Mouse (Mus musculus): ENCODE measurements around the gene Slc25a34. TPM values are rescaled to one million over a fixed set of nuclear protein-coding genes. Genes with fewer than 3 reads are reported as not detected.

Gene Slc25a34
- polyA plus RNA-seq, 2 experiments, result 0.03 TPM; not detected in 1

DNA sequence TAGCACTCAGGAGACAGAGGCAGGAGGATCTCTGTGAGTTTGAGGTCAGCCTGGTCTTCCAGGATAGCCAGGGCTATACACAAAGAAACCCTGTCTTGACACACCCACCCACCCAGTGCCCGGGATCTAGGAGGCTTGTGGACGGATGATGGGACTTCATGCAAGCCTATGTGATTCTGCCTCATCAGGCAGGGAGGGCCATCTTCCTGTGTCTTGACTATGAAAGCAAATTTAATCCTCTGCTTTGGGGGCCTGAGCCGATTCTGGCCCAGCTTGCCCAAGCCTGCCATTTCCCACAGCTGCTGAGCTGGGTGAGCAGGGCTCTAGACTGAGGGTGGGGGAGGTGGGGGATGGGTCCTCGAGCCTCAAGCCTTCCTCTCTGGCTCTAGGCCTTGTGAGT lies 19.7 kb downstream of the Slc25a34 start:
- no peaks in the 10 kb centered on the region for H3K36me3 ChIP-seq (replicated peaks; ENCODE audit: control insufficient read depth, insufficient read depth, low read depth)
- no peak overlapping the region for H3K9ac ChIP-seq (replicated peaks)
- no peak overlapping the region for H3K4me2 ChIP-seq (ENCODE audit: low read depth)
- H3K4me3 ChIP-seq (ENCODE audit: insufficient read depth in 1 of 2, low read depth in 2 of 2, low read length in 2 of 2), result no peak overlapping the region
- ATAC-seq (ENCODE audit: insufficient read depth) (no peak), DNase-seq (ENCODE audit: low read depth in 3 of 3, low spot score in 3 of 3) (no peak)
- H3K9me3 ChIP-seq (ENCODE audit: control insufficient read depth, low read length), result no peaks in the 10 kb centered on the region
- H3K27ac ChIP-seq, result no peak overlapping the region
- TF ChIP-seq EP300 (IDR thresholded peaks at IDR 0.05; ENCODE audit: low read depth) (no peak), CTCF (IDR thresholded peaks at IDR 0.05; ENCODE audit: low read depth) (no peak)
- H3K27me3 ChIP-seq (ENCODE audit: control insufficient read depth, insufficient read depth, low read length), result peaks cover 17% of the 10 kb centered on the region
- no peaks in the 10 kb centered on the region for H3K4me1 ChIP-seq (replicated peaks; ENCODE audit: control insufficient read depth in 2 of 2, insufficient read depth in 2 of 2, low read length in 1 of 2)
- WGBS (ENCODE audit: insufficient replicate concordance), result 54% methylated on average over 4 of the region's 4 CpGs

DNA sequence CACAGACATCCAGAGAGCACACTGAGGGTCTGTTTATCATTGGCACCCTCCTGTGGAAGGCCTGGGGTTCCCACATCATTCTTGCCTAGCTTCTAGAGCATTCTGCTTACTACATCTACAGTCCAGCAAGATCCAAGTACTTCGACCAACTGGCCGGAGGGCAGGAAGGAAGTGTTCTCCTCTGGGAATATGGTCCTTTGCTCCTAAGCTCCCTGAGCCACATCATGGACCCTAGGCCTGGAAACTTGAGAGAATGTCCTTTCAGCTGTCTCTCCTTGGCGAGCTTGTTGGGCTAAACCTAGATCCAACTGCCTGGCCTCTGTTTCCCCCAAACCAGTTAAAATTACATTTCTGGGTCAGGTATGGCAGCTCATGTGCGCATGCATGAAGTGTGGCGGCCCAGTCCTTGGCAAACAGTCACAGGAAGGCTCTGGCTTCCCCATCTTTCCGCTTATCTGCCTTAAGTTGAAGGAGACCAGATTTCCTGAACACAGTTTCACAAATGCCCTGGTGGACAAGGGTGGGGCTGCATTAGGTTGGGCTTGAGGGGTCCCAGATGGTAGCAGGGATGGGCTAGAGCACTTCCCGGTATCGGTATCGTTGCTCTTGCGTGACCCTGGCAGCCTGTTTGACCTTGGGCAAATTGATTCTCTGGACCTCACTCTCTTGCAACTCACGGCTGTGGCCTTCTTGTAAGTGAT lies 20.9 kb downstream of the Slc25a34 start:
- no peak for TF ChIP-seq EP300 (IDR thresholded peaks at IDR 0.05; ENCODE audit: low read depth)
- TF ChIP-seq CTCF (IDR thresholded peaks at IDR 0.05; ENCODE audit: low read depth), result no peak
- DNase-seq (ENCODE audit: low read depth in 3 of 3, low spot score in 3 of 3) (no peak), ATAC-seq (ENCODE audit: insufficient read depth) (no peak)
- H3K27me3 ChIP-seq (ENCODE audit: control insufficient read depth, insufficient read depth, low read length), result peaks cover 29% of the 10 kb centered on the region
- no peaks in the 10 kb centered on the region for H3K36me3 ChIP-seq (replicated peaks; ENCODE audit: control insufficient read depth, insufficient read depth, low read depth)
- H3K4me2 ChIP-seq (ENCODE audit: low read depth), result no peak overlapping the region
- H3K9me3 ChIP-seq (ENCODE audit: control insufficient read depth, low read length), result no peaks in the 10 kb centered on the region
- H3K27ac ChIP-seq, result no peak overlapping the region
- 49% methylated on average over 11 of the region's 11 CpGs for WGBS (ENCODE audit: insufficient replicate concordance)
- H3K4me1 ChIP-seq (replicated peaks; ENCODE audit: control insufficient read depth in 2 of 2, insufficient read depth in 2 of 2, low read length in 1 of 2), result no peaks in the 10 kb centered on the region
- H3K4me3 ChIP-seq (ENCODE audit: insufficient read depth in 1 of 2, low read depth in 2 of 2, low read length in 2 of 2), result no peak overlapping the region
- no peak overlapping the region for H3K9ac ChIP-seq (replicated peaks)

DNA sequence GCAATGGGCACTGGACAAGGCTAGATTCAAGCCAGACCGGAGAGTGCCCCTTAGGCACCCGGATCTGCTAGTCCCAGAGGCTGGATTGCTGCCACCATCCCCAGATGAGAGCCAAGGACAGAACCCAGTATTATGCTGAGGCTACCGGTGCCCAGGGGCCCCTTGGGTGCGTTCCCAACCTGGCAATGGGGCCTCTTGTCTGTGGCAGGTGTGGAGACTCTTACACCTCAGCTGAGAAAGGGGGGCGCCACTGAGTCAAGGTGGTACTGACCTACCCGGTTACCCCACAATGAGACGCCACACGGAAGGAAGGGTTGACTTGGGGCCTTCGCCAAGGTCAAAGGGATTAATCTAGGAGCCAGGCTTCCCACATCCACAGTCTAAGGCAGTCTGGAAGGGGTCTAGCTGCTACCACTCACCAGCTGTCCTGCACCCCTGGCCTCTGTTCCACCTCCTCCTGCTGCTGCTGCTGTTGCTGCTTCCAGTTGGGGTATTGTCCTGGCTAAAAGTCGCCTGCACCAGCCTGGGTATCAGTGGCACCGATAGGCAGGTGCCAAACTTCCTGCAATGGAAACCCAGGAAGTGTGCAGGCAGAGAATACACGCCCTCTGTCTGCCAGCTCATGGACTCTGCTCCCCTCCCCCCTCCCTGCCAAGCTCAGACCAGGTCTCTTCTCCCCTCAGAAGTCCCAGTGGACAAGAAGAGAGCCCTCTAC lies 22.3 kb downstream of the Slc25a34 start:
- DNase-seq (ENCODE audit: low read depth in 3 of 3, low spot score in 3 of 3) (no peak), ATAC-seq (ENCODE audit: insufficient read depth) (no peak)
- Histone ChIP-seq H3K9ac (replicated peaks) (no peak overlapping the region), H3K4me1 (replicated peaks; ENCODE audit: control insufficient read depth in 2 of 2, insufficient read depth in 2 of 2, low read length in 1 of 2) (no peaks in the 10 kb centered on the region), H3K27me3 (ENCODE audit: control insufficient read depth, insufficient read depth, low read length) (peaks cover 34% of the 10 kb centered on the region), H3K4me3 (ENCODE audit: insufficient read depth in 1 of 2, low read depth in 2 of 2, low read length in 2 of 2) (no peak overlapping the region), H3K9me3 (ENCODE audit: control insufficient read depth, low read length) (no peaks in the 10 kb centered on the region), H3K36me3 (replicated peaks; ENCODE audit: control insufficient read depth, insufficient read depth, low read depth) (no peaks in the 10 kb centered on the region), H3K4me2 (ENCODE audit: low read depth) (no peak overlapping the region), H3K27ac (no peak overlapping the region)
- TF ChIP-seq CTCF (IDR thresholded peaks at IDR 0.05; ENCODE audit: low read depth) (peak; percentile 15; the same call in 1 of the 2 replicates), EP300 (IDR thresholded peaks at IDR 0.05; ENCODE audit: low read depth) (no peak)
- WGBS (ENCODE audit: insufficient replicate concordance), result 56% methylated on average over 12 of the region's 12 CpGs

DNA sequence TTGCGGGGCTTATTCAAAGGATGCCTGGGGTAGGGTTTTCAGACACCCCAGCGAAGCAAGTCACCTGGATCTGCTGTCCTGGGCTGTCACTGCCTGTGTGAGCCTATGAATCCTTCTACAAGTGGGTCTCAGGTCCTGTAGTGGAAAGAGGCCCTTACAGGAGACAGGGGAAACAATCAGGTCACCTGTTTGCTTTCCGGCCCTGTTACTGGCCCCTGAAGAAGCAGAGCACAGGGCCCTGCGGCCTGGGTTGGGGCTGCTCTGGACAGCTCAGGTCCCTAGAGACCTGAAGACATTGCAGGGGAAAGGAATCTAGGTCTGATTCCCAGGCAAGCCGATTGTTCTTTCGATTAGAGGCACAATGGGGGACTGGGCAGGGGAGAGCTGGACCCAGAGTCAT lies 23.3 kb downstream of the Slc25a34 start:
- 41% methylated on average over 6 of the region's 6 CpGs for WGBS (ENCODE audit: insufficient replicate concordance)
- ATAC-seq (ENCODE audit: insufficient read depth) (no peak), DNase-seq (ENCODE audit: low read depth in 3 of 3, low spot score in 3 of 3) (no peak)
- TF ChIP-seq CTCF (IDR thresholded peaks at IDR 0.05; ENCODE audit: low read depth) (no peak), EP300 (IDR thresholded peaks at IDR 0.05; ENCODE audit: low read depth) (no peak)
- Histone ChIP-seq H3K27me3 (ENCODE audit: control insufficient read depth, insufficient read depth, low read length) (peaks cover 34% of the 10 kb centered on the region), H3K27ac (no peak overlapping the region), H3K9ac (replicated peaks) (no peak overlapping the region), H3K4me3 (ENCODE audit: insufficient read depth in 1 of 2, low read depth in 2 of 2, low read length in 2 of 2) (no peak overlapping the region), H3K36me3 (replicated peaks; ENCODE audit: control insufficient read depth, insufficient read depth, low read depth) (no peaks in the 10 kb centered on the region), H3K4me2 (ENCODE audit: low read depth) (no peak overlapping the region), H3K4me1 (replicated peaks; ENCODE audit: control insufficient read depth in 2 of 2, insufficient read depth in 2 of 2, low read length in 1 of 2) (no peaks in the 10 kb centered on the region), H3K9me3 (ENCODE audit: control insufficient read depth, low read length) (no peaks in the 10 kb centered on the region)
